Mouse (Mus musculus) embryonic stem cell, embryonic (primary cell): ENCODE data around the gene Ncan.

ENCODE experiments used
- CTCF ChIA-PET, 4 experiments: fragments of 300-600 bp in 2 of 4; fragments of 350-600 bp in 2 of 4; sonication (Branson Sonifier 250); formaldehyde crosslinking; loops; one replicate each; lab custom pipeline; 2022; ENCODE audit warnings: inconsistent platforms in 2 of 4; lab: Charles Lee
- POLR2A ChIA-PET, 4 experiments: fragments of 300-600 bp in 2 of 4; fragments of 350-600 bp in 2 of 4; sonication (Branson Sonifier 250); formaldehyde crosslinking; loops; one replicate each; lab custom pipeline; 2022; ENCODE audit warnings: antibody characterized with exemption in 4 of 4, inconsistent platforms in 1 of 4; lab: Charles Lee

Ncan gene

DNA sequence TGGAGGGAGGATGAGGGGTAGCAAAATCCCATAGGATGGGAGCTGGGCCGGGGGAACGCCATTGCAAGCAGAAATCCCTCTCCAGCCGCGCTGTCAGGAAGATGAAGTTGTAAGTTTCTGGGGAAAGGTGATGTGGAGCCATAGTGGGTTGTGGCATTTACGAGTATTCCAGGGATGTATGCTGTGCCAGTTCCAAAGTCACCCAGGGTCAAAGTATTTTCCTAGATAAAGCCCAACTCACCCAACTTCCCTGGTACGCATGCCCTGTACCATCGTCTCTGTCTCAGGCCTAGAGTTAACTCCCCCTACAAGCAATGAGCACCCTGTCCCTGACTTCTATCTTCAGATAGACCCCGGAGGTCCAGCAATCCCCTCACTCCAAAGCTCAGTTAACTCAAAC lies 47.6 kb downstream of the Ncan start:
- ChIA-PET POLR2A (interaction anchor here in 3 of 4 experiments (0.6 to 4.2 kb wide), 37 partner anchors 8 to 627 kb away, joined by 3 to 26 read pairs (median 4); partner anchors contain the start of genes Hapln4 (in 3 of the 3), Mau2 (in 2 of the 3), Sugp1 (in 2 of the 3) and Homer3 (in 1 of the 3)), CTCF (interaction anchor here in 2 of 4 experiments (0.6 to 1.4 kb wide), 7 partner anchors 10 to 99 kb away, joined by 3 to 6 read pairs (median 3); partner anchors contain the start of genes Hapln4 (in 1 of the 2) and Tmem161a (in 1 of the 2))

DNA sequence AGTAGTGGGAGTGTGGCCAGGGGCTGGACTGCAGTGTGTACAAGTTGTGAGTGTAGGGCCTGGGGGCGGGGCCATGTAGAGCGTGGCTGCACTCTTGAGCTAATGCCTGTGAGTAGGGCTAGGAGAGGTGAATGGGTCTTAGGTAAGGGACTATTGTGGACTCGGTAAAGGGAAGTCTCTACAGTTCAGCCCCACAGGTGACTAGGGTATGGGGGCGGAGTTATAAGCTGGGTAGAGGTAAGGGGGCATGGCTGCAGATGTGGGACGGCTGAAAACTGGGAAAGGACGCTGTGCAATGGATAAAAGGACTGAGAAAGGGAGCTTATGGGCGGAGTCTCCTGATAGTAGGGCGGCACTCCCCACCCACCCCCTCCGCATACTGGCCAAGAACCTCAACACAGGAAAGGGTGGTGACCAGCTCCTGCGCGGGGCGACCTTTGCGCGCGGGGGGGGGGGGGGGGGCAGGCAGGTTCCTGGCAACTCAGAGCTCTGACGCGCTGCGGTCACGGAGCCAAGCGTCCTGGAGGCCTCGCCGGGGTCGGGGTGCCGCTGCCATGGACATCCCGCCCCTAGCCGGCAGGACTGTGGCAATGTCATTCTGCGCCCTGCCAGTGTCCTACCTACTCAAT lies 48.1 kb downstream of the Ncan start, which contains the start of gene Tm6sf2:
TSS of gene Tm6sf2 (plus strand) at position 484 of the 629 bp plus-strand sequence.
- POLR2A ChIA-PET, result interaction anchor here in 3 of 4 experiments (0.6 to 4.2 kb wide), 42 partner anchors 8 to 767 kb away, joined by 3 to 26 read pairs (median 4); partner anchors contain the start of genes Hapln4 (in 3 of the 3), Mau2 (in 2 of the 3), Sugp1 (in 2 of the 3) and Arrdc2 (in 1 of the 3)
- CTCF ChIA-PET, result interaction anchor here in 3 of 4 experiments (0.6 to 1.4 kb wide), 10 partner anchors 11 to 131 kb away, joined by 3 to 6 read pairs (median 4); partner anchors contain the start of genes Tmem161a (in 2 of the 3) and Hapln4 (in 1 of the 3)

DNA sequence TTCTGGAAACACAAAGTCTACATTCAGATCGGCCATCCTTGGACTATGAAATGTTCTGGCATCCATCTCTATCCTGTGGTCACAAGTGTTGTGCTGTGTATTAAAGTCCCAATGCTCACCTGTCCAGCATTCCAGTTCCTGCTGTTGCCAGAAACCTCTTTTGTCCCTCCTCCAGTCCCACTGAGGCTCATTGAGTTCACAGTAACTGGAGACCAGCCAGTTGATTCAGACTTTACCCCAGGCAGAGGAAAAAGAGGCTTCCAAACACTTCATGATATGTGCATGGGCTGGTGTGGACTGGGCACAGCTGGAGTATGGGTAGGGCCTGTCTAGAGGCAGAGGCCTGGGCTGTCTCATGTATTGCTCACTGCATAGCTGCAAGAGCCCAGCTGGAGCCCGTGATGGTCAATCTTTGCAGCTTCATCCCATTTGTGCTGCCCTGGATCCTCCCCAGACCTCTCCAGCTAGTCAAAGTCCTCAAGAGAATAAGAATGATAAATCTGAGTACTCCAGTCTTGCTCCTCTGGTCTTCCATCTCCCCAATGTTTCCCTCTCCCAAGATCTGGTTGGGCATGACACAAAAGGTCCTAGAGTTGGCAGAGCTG lies 48.7 kb downstream of the Ncan start:
- ChIA-PET POLR2A (interaction anchor here (0.8 to 4.2 kb wide), 34 partner anchors 8 to 767 kb away, joined by 3 to 26 read pairs (median 4); partner anchors contain the start of genes Hapln4 (in 3 of the 4), Arrdc2 (in 1 of the 4), Homer3 (in 1 of the 4) and Klhl26 (in 1 of the 4)), CTCF (interaction anchor here in 3 of 4 experiments (0.5 to 1.4 kb wide), 8 partner anchors 11 to 151 kb away, joined by 3 to 6 read pairs (median 4); partner anchors contain the start of genes Hapln4 (in 1 of the 3) and Tmem161a (in 1 of the 3))

DNA sequence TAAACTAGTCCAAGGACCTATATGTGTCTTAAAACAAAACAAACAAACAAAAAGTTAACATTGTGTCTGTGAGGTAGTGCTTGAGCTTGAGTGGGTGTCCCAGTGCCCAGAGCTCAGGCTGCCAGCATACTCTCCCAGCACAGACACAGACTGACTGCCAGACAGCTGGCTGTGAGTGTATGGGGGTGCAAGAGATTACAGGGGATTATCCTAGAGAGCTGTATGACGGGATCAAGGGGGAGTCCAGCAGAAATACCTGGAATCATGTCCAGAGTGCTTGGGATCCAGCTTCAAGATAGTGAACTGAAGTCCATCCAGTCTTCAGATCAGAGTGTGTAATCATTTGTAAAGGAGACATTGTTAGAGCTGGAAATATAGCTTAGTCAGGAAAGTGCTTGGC lies 63.0 kb downstream of the Ncan start:
- POLR2A ChIA-PET, result interaction anchor here in 3 of 4 experiments (0.7 to 3.0 kb wide), 7 partner anchors 9 to 54 kb away, joined by 3 to 16 read pairs (median 3); partner anchors contain the start of genes Mau2 (in 1 of the 3), Sugp1 (in 1 of the 3) and Tm6sf2 (in 1 of the 3)
- CTCF ChIA-PET, result no interaction called here

DNA sequence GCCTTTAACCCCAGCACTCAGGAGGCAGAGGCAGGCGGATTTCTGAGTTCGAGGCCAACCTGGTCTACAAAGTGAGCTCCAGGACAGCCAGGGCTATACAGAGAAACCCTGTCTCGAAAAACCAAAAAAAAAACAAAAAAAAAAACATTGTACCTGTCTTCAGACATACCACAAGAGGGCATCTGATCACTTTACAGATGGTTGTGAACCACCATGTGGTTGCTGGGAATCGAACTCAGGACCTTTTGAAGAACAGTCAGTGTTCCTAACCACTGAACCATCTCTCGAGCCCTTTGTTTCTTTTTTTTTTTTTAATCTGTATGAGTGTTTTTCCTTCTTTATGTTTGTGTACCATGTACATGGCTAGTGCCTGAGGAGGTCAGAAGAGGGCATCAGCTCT lies 70.2 kb downstream of the Ncan start:
- ChIA-PET CTCF (interaction anchor here in 3 of 4 experiments (0.6 to 2.1 kb wide), 9 partner anchors 13 to 281 kb away, joined by 3 to 5 read pairs (median 3); partner anchors contain the start of gene Nr2c2ap (in 1 of the 3)), POLR2A (interaction anchor here (0.5 to 2.2 kb wide), 12 partner anchors 9 to 423 kb away, joined by 3 to 16 read pairs (median 4); partner anchors contain the start of genes Mau2 (in 1 of the 4) and Sugp1 (in 1 of the 4))

DNA sequence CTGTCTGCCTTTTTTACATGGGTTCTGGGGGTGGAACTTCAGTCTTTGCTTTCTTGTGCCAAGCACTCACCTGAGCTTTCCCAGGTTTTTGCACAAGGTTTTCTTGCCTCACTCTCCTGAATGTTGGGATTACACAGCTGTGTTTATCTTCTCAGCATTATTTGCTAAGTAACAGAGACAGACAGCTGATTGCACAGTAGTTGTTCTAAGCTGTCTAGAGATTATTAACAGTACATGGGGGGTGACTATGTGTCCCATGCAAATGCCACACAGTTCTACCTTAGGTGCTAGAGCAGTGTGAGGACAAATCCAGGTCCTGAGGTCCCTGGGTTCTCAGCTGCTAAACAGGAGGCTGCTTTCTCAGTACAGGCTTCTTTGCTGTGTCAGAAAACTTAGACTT lies 71.0 kb downstream of the Ncan start:
- ChIA-PET CTCF (interaction anchor here in 1 of 4 experiments (0.6 kb wide), 1 partner anchor 28 kb away, joined by 4 read pairs; no protein-coding TSS in a partner anchor), POLR2A (interaction anchor here (0.6 to 2.2 kb wide), 7 partner anchors 9 to 131 kb away, joined by 3 to 7 read pairs (median 5); no protein-coding TSS in a partner anchor)

DNA sequence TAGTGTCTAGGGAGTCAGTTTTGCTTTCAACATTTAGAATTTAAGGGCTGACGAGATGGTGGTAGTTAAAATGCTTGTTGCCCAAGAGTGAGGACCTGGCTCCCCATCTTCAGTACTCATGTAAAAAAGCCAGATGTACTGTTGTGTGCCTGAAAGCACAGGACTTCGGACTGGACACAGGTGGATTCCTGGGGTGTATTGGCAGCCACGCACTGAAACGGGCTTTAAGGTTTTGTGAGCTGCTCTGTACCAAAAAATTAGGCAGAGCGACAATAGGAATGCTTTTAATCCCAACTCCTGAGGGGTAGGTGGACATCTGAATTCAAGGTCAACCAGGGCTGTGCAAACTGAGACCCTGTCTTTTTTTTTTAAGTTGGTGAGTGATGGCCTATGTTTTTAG lies 76.7 kb downstream of the Ncan start:
- POLR2A ChIA-PET, result interaction anchor here in 1 of 4 experiments (0.5 to 1.5 kb wide), 3 partner anchors 8 to 138 kb away, joined by 3 to 4 read pairs (median 4); no protein-coding TSS in a partner anchor
- CTCF ChIA-PET, result no interaction called here
